Mouse (Mus musculus) right cerebral cortex, postnatal 25 days (tissue): Measurements from ENCODE around the gene Bckdha.

Experiments used
- DNase-seq: peaks from one replicate; pipeline ENCODE4 v3.0.0; 2022

The Bckdha gene

GRCm38 (mm10) chr7:25658657-25659472 is at the start of gene Bckdha, which contains the start of gene Exosc5:
Gene Bckdha (minus strand): TSS chr7:25658981.
Gene Exosc5 (plus strand): TSS chr7:25659164.
- peak; percentile 99 for DNase-seq

GRCm38 (mm10) chr7:25707581-25708292 is 49.0 kb upstream of the Bckdha start:
- DNase-seq: no peak

- DNase-seq: no peak
These were observed 47.9 kb upstream of the Bckdha start for GRCm38 (mm10) chr7:25706578-25707170.

- no peak for DNase-seq
These were observed 47.0 kb upstream of the Bckdha start for GRCm38 (mm10) chr7:25705801-25706251.

- no peak for DNase-seq
These were observed 46.1 kb upstream of the Bckdha start for GRCm38 (mm10) chr7:25704716-25705364.

- DNase-seq: no peak
These were observed 45.2 kb upstream of the Bckdha start for GRCm38 (mm10) chr7:25703793-25704494.

GRCm38 (mm10) chr7:25702350-25702749 is 43.6 kb upstream of the Bckdha start:
- no peak for DNase-seq

GRCm38 (mm10) chr7:25700732-25701131 is 42.0 kb upstream of the Bckdha start:
- no peak for DNase-seq

- no peak for DNase-seq
These were observed 41.1 kb upstream of the Bckdha start for GRCm38 (mm10) chr7:25699851-25700250.

GRCm38 (mm10) chr7:25694104-25694503 is 35.3 kb upstream of the Bckdha start:
- DNase-seq: no peak

GRCm38 (mm10) chr7:25690051-25690450 is 31.3 kb upstream of the Bckdha start:
- no peak for DNase-seq

- no peak for DNase-seq
These were observed 30.8 kb upstream of the Bckdha start for GRCm38 (mm10) chr7:25689603-25690021.

- DNase-seq: no peak
These were observed 30.2 kb upstream of the Bckdha start for GRCm38 (mm10) chr7:25688810-25689586.

GRCm38 (mm10) chr7:25687811-25688401 is 29.1 kb upstream of the Bckdha start:
- DNase-seq: no peak

- no peak for DNase-seq
These were observed 28.1 kb upstream of the Bckdha start, which contains the start of gene Tgfb1 for GRCm38 (mm10) chr7:25686680-25687531. Gene Tgfb1 (plus strand): TSS chr7:25687002.

- DNase-seq: no peak
These were observed 27.2 kb upstream of the Bckdha start for GRCm38 (mm10) chr7:25685926-25686470.

GRCm38 (mm10) chr7:25684659-25685058 is 25.9 kb upstream of the Bckdha start:
- DNase-seq: no peak

GRCm38 (mm10) chr7:25683474-25684180 is 24.8 kb upstream of the Bckdha start:
- no peak for DNase-seq
